Mouse (Mus musculus) intestine, postnatal 0 days (tissue): Measurements from ENCODE around the gene Dtx2. TPM values are rescaled to one million over a fixed set of nuclear protein-coding genes. Genes with fewer than 3 reads are reported as not detected.

Experiments
- ATAC-seq: fragments of 200-750 bp; cut with Nextera tagmentation; 2 replicates; pipeline ENCODE4 v1.8.0; 2017; ENCODE audit warnings: mild to moderate bottlenecking, moderate TSS enrichment, moderate library complexity
- H3K27ac ChIP-seq: fragments of 300-500 bp; sonication (generic); 2 replicates; pipeline ENCODE4 v1.5.1; 2014; ENCODE audit warnings: mild to moderate bottlenecking, low read depth, low read length, moderate library complexity
- H3K27me3 ChIP-seq: fragments of 300-500 bp; sonication (generic); replicated peaks from 2 replicates; pipeline ENCODE4 v1.6.1; 2014; ENCODE audit warnings: low read length, mixed read lengths; ENCODE audit not compliant: control insufficient read depth, insufficient read depth
- H3K36me3 ChIP-seq: fragments of 300-500 bp; sonication (generic); 2 replicates; pipeline ENCODE4 v1.6.1; 2014; ENCODE audit warnings: mild to moderate bottlenecking, moderate library complexity; ENCODE audit not compliant: control insufficient read depth, insufficient read depth
- H3K4me1 ChIP-seq: fragments of 300-500 bp; sonication (generic); replicated peaks from 2 replicates; pipeline ENCODE4 v1.6.1; 2014; ENCODE audit warnings: antibody characterized with exemption, low read length, mixed read lengths; ENCODE audit not compliant: control insufficient read depth, insufficient read depth
- H3K4me2 ChIP-seq: fragments of 300-500 bp; sonication (generic); replicated peaks from 2 replicates; pipeline ENCODE4 v1.6.1; 2014; ENCODE audit warnings: low read depth, mild to moderate bottlenecking, moderate library complexity
- H3K4me3 ChIP-seq: fragments of 300-500 bp; sonication (generic); 2 replicates; pipeline ENCODE4 v1.5.1; 2014; ENCODE audit warnings: low read depth, low read length
- H3K9ac ChIP-seq: fragments of 300-500 bp; sonication (generic); 2 replicates; pipeline ENCODE4 v1.6.1; 2014; ENCODE audit warnings: mild to moderate bottlenecking, low read depth, low read length
- H3K9me3 ChIP-seq: fragments of 300-500 bp; sonication (generic); 2 replicates; pipeline ENCODE4 v1.6.1; 2016; ENCODE audit warnings: mixed run types; ENCODE audit not compliant: control insufficient read depth
- CTCF ChIP-seq: sonication (generic); IDR thresholded peaks from 2 replicates; pipeline ENCODE4 v1.5.1; 2016; ENCODE audit warnings: low read depth, mild to moderate bottlenecking, control low read depth, antibody characterized with exemption, moderate library complexity
- WGBS: fragments of 180-500 bp; shearing (Covaris S2); extraction: QIAGEN DNeasy Blood & Tissue Kit; methylation state at CpG from one replicate; pipeline ENCODE4 v1.1.7; 2014; 5-methylcytosine and 5-hydroxymethylcytosine counted together
- polyA plus RNA-seq: library from polyadenylated mRNA; unstranded; fragments of >200 nt; fragmentation: Nextera tagmentation; extraction: Ambion mirVana; gene quantifications from 2 replicates; pipeline ENCODE4 v1.2.1, GENCODE M21; 2015

Dtx2 gene
- polyA plus RNA-seq, 1 experiment from 2014 or later: 10.5 TPM

DNA sequence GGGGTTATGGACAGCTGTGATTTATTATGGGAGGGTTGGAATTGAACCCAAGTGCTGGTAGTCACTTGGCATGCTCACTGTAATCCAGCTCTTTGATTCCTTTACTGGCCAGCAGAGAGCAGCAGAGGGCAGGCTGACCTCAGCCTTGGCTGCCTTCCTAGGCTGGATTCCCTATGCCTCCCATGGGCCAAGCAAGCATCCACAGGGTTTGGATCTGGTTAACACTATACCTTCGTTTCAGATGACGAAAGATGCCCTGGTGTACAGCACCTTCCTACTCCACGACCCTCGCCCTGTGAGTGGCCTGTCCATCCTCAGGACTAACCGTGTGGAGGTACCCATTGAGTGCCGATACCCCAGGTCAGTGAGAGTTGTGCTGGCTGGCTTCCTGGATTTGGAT, 12.2 kb upstream of the Dtx2 start:
- Histone ChIP-seq H3K36me3 (no peaks in the 10 kb centered on the region), H3K27ac (no peak overlapping the region), H3K4me1 (no peaks in the 10 kb centered on the region), H3K9me3 (no peaks in the 10 kb centered on the region), H3K4me2 (no peak overlapping the region), H3K9ac (no peak overlapping the region), H3K27me3 (no peaks in the 10 kb centered on the region), H3K4me3 (no peak overlapping the region)
- 37% methylated on average over 6 of the region's 6 CpGs for WGBS
- ATAC-seq: peak; percentile 26; the same call in 1 of the 2 replicates
- TF ChIP-seq CTCF: peak; percentile 95

DNA sequence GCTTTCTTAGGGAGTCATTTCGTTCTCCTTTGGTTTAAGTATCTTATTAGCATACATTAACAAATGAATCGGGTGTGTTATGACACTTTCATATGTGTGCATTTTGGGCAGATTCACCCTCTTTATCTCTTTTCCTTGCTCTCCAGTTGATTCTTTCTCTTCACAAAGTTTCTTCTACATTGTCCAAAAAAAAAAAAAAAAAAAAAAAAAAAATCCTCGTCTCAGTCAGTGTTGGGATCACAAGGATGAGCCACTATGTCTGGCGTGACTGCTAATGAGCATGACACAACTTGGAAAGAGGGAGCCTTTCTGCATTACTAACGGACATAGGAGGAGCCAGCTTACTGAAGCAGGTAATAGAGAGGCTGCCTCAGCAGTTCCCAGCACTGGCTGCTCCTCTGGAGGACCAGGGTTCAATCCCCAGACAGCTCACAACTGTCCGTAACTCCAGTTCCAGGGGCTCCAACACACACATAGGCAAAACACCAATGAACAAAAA, 10.0 kb upstream of the Dtx2 start:
- no peak overlapping the region for H3K27ac ChIP-seq
- WGBS: 74% methylated on average over 6 of the region's 6 CpGs
- no peak overlapping the region for H3K9ac ChIP-seq
- no peaks in the 10 kb centered on the region for H3K4me1 ChIP-seq
- no peaks in the 10 kb centered on the region for H3K36me3 ChIP-seq
- no peaks in the 10 kb centered on the region for H3K27me3 ChIP-seq
- H3K9me3 ChIP-seq: no peaks in the 10 kb centered on the region
- no peak overlapping the region for H3K4me3 ChIP-seq
- H3K4me2 ChIP-seq: no peak overlapping the region
- TF ChIP-seq CTCF: no peak
- ATAC-seq: no peak

DNA sequence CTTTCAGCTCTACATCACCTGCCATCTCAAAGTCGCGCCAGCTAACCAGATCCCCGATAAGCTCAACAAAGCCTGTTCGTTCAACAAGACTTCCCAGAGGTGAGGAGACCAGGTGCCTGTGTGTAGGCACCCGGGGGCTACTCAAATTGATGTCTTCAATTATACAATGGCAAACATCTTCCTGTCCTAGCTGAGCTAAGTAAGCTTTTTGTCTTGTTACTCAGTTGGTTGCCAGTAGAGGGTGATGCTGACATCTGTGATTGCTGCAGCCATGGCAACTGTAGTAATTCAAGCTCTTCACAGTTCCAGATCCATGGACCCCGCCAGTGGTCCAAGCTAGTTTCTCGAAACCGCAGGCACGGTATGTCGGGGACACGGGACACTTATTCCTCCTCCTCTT, 7.4 kb upstream of the Dtx2 start:
- no peaks in the 10 kb centered on the region for H3K4me1 ChIP-seq
- peak; percentile 65 for TF ChIP-seq CTCF
- H3K4me3 ChIP-seq: no peak overlapping the region
- no peak overlapping the region for H3K4me2 ChIP-seq
- H3K27ac ChIP-seq: no peak overlapping the region
- 55% methylated on average over 11 of the region's 11 CpGs for WGBS
- H3K36me3 ChIP-seq: no peaks in the 10 kb centered on the region
- H3K9ac ChIP-seq: no peak overlapping the region
- no peak for ATAC-seq
- H3K27me3 ChIP-seq: no peaks in the 10 kb centered on the region
- no peaks in the 10 kb centered on the region for H3K9me3 ChIP-seq

DNA sequence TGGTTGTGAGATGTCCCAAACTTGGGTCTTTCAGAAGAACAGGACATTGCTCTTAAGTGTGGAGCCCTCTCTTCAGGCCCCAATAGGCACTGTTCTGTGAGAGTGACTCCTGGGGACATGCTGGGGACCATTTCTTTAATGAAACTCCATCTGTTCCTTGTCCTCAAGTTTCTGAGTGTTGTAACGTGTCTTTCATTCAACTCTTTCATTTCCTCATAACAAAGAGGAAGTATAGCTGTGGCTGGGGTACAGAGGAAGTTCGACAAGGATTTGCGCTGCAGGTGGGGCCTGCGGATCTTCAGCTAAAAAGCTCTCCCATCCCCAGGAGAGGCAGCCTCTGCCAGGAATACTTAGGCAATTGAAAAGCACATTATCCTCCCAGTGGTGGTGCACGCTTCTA, 4.0 kb upstream of the Dtx2 start:
- H3K4me2 ChIP-seq: no peak overlapping the region
- H3K9ac ChIP-seq: no peak overlapping the region
- TF ChIP-seq CTCF: no peak
- no peak overlapping the region for H3K4me3 ChIP-seq
- no peaks in the 10 kb centered on the region for H3K9me3 ChIP-seq
- no peak overlapping the region for H3K27ac ChIP-seq
- WGBS: 66% methylated on average over 5 of the region's 5 CpGs
- ATAC-seq: no peak
- H3K36me3 ChIP-seq: no peaks in the 10 kb centered on the region
- no peaks in the 10 kb centered on the region; the same call in 1 of the 2 replicates for H3K4me1 ChIP-seq
- H3K27me3 ChIP-seq: no peaks in the 10 kb centered on the region

DNA sequence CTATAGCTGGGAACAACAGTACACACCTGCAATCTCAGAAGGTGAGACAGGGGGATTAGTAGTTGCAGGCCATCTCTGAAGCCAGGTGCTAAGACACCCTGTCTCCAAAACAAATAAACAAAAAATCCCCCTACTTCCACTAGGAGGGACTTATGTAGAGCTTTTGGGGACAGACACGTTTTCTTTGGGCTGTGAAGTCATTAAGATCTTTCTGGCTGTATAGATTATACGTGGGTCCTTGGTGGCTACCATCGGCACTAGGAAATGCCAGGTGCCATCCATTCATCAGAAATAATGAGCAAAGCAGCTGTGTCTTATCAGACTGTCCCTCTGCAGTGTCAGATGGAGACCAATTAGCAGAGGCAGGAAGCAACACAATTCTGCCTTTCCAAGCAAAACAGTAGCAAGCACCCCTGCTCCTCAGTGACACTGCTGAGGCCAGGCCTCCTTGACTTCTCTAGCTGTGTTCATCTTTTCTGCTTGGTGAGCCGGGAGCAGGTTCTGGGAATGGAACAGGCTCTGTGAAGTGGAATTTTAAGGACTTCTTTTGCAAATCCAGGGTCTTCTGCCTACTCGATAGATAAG, 1.1 kb upstream of the Dtx2 start:
- H3K4me2 ChIP-seq: no peak overlapping the region
- H3K36me3 ChIP-seq: peaks cover 14% of the 10 kb centered on the region; the same call in 1 of the 2 replicates
- 58% methylated on average over 5 of the region's 5 CpGs for WGBS

DNA sequence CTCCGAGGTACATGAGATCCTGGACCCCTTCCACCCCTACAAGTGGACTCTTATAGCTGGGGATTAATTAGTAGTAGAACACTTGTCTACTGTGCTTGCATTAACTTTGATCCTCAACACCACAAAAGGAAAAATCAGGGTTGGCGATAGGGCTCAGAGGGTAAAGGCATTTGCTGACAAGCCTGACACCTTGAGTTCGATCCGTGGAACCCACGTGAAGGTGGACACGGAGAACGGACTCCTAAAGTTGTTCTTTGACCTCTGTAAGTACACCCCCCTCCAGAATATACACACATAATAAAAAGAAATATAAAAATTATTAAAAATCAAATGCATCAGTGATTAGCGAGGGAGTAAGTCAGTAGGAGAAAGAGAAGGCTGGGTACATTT, 270 bp upstream of the Dtx2 start:
- WGBS: 65% methylated on average over 8 of the region's 8 CpGs
- 0 out of 2 replicates have a peak, but pooled peaks have one; percentile 6 for ATAC-seq
- H3K27me3 ChIP-seq: no peaks in the 10 kb centered on the region
- TF ChIP-seq CTCF: no peak
- H3K27ac ChIP-seq: no peak overlapping the region
- no peak overlapping the region for H3K9ac ChIP-seq
- peaks cover 19% of the 10 kb centered on the region; the same call in 1 of the 2 replicates for H3K36me3 ChIP-seq
- peak overlapping the region; percentile 70 for H3K4me3 ChIP-seq
- H3K4me1 ChIP-seq: no peaks in the 10 kb centered on the region; the same call in 1 of the 2 replicates
- no peaks in the 10 kb centered on the region for H3K9me3 ChIP-seq
- H3K4me2 ChIP-seq: no peak overlapping the region; the same call in 1 of the 2 replicates

More for the DNA sequence above, 1.1 kb upstream of the Dtx2 start:
- no peaks in the 10 kb centered on the region for H3K9me3 ChIP-seq
- ATAC-seq: no peak
- no peak for TF ChIP-seq CTCF
- no peaks in the 10 kb centered on the region for H3K27me3 ChIP-seq
- no peak overlapping the region for H3K9ac ChIP-seq
- no peak overlapping the region for H3K4me3 ChIP-seq
- H3K27ac ChIP-seq: no peak overlapping the region
- no peaks in the 10 kb centered on the region; the same call in 1 of the 2 replicates for H3K4me1 ChIP-seq
